ENCODE assay signal across 23 mouse cellular contexts in the genomic region with DNA sequence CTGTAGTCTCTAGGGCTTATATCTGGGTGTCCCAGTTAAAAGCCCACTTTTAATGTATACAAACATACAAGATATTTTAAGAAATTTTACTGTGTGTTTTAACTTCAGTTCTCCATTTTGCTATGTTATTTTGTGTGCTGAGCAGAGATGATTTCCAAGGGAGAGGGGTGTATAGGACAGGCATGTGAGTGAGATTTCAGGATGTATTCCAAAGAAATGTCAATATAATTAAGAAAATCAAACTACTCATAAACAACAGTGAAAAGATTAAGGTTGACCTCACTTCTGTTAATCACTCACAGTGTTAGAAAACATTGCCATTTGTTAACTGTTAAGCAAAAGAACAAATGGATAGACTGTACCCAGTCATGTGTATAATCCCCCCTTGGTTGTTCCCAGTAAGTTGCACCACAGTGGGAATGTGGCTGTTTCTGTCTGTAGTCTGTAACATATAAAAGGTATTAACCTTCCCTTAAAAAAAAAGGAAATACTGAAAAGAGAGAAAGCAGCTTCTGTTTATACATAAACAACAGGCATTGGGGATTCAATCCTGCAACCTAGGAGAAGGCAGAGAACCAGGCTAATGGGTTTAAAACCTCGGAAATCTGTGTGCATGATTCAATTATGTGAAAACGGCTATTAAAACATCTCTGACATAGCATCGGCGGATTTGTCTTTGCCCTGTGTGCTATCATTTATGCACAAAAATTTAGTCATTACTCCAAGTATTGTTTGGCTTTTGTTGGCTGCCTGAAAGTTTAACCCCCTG.
DNase-seq lines count a peak whose midpoint lies in the region; ATAC-seq and TF ChIP-seq lines count a peak whose summit lies in the region.
"Had no signal": no experiment of that assay in that cellular context is flagged by ENCODE, and none has a peak within 500 bp of the region (broad histone marks: within the 10 kb centered on the region; RNA-seq: fewer than 3 reads in every experiment).

No protein-coding gene starts in this region.

- H3K9ac ChIP-seq in forebrain, embryonic 11.5 days (ENCODE audit: low read length), result no peak overlapping the region
- no peak overlapping the region for H3K9ac ChIP-seq in forebrain, postnatal 0 days
- no peak overlapping the region for H3K9ac ChIP-seq in kidney, postnatal 0 days (ENCODE audit: low read depth, low read length)
- H3K9ac ChIP-seq: embryonic facial prominence, embryonic 12.5 days; hindbrain, embryonic 13.5 days; limb, embryonic 15.5 days; liver, embryonic 15.5 days had no signal

- H3K36me3 ChIP-seq in forebrain, embryonic 11.5 days (ENCODE audit: control insufficient read depth, insufficient read depth, low read length), result no peaks in the 10 kb centered on the region
- no peaks in the 10 kb centered on the region for H3K36me3 ChIP-seq in forebrain, postnatal 0 days (ENCODE audit: insufficient read depth)
- no peaks in the 10 kb centered on the region for H3K36me3 ChIP-seq in kidney, postnatal 0 days (ENCODE audit: insufficient read depth, low read length)
- H3K36me3 ChIP-seq: embryonic facial prominence, embryonic 12.5 days; hindbrain, embryonic 13.5 days; limb, embryonic 15.5 days; liver, embryonic 15.5 days had no signal

- peak; percentile 86 for ATAC-seq in forebrain, embryonic 11.5 days (replicated peaks; ENCODE audit: low FRiP score)
- no peak for ATAC-seq in forebrain, postnatal 0 days
- no peak for ATAC-seq in kidney, postnatal 0 days (replicated peaks; ENCODE audit: low FRiP score, low read depth)
- ATAC-seq: activated CD4-positive, CD25-positive, alpha-beta regulatory T cell, adult 4 months; CD4-positive, CD25-positive, alpha-beta regulatory T cell, adult 4 months; intestine, embryonic 16.5 days; midbrain, embryonic 16.5 days had no signal

- WGBS in forebrain, embryonic 11.5 days, result 20% methylated on average over 4 of the region's 4 CpGs
- WGBS in forebrain, postnatal 0 days, result 11% methylated on average over 4 of the region's 4 CpGs
- WGBS in kidney, postnatal 0 days, result 52% methylated on average over 4 of the region's 4 CpGs

- H3K9me3 ChIP-seq in forebrain, embryonic 11.5 days (ENCODE audit: control insufficient read depth, low read length), result no peaks in the 10 kb centered on the region
- no peaks in the 10 kb centered on the region for H3K9me3 ChIP-seq in forebrain, postnatal 0 days (ENCODE audit: low read length)
- no peaks in the 10 kb centered on the region for H3K9me3 ChIP-seq in kidney, postnatal 0 days (replicated peaks; ENCODE audit: low read length)
- H3K9me3 ChIP-seq: embryonic facial prominence, embryonic 12.5 days; hindbrain, embryonic 13.5 days; limb, embryonic 15.5 days; liver, embryonic 15.5 days had no signal

- H3K4me2 ChIP-seq in forebrain, embryonic 11.5 days (ENCODE audit: low read depth, low read length, severe bottlenecking), result no peak overlapping the region
- no peak overlapping the region for H3K4me2 ChIP-seq in forebrain, postnatal 0 days (ENCODE audit: low read depth)
- no peak overlapping the region for H3K4me2 ChIP-seq in kidney, postnatal 0 days (ENCODE audit: low read length)
- H3K4me2 ChIP-seq: embryonic facial prominence, embryonic 12.5 days; hindbrain, embryonic 13.5 days; limb, embryonic 15.5 days; liver, embryonic 15.5 days had no signal

- DNase-seq in forebrain, embryonic 11.5 days (ENCODE audit: low spot score), result no peak
- no peak for DNase-seq in forebrain, postnatal 0 days
- peak; percentile 71 for DNase-seq in kidney, adult 9 months
- DNase-seq in kidney, adult 18-20 months, result no peak
- DNase-seq in brain, embryonic 14.5 days (ENCODE audit: low read depth), result peak; percentile 80
- DNase-seq in kidney, postnatal 0 days (ENCODE audit: low spot score), result peak; percentile 31
- DNase-seq in thymus, postnatal 0 days (ENCODE audit: low spot score), result no peak
- DNase-seq in layer of hippocampus, adult 2 months (ENCODE audit: low spot score in 2 of 2), result no peak
- DNase-seq: adrenal gland, postnatal 25 days; cerebellum, adult 11-12 months; cerebellum, postnatal 25 days; gastrocnemius, postnatal 36 days; right cerebral cortex, postnatal 4 days; thymus, adult 2 months had no signal

- H3K4me1 ChIP-seq in forebrain, embryonic 11.5 days (replicated peaks; ENCODE audit: control insufficient read depth, insufficient read depth, low read length), result peaks cover 1% of the 10 kb centered on the region; the same call in 1 of the 2 replicates
- no peaks in the 10 kb centered on the region for H3K4me1 ChIP-seq in forebrain, postnatal 0 days (ENCODE audit: insufficient read depth)
- H3K4me1 ChIP-seq in kidney, postnatal 0 days (replicated peaks; ENCODE audit: insufficient read depth, low read length), result no peaks in the 10 kb centered on the region
- H3K4me1 ChIP-seq: embryonic facial prominence, embryonic 12.5 days; limb, embryonic 15.5 days; liver, embryonic 15.5 days had no signal

- no peak overlapping the region for H3K27ac ChIP-seq in forebrain, embryonic 11.5 days (ENCODE audit: low read depth, low read length)
- H3K27ac ChIP-seq in forebrain, postnatal 0 days (ENCODE audit: low read depth, low read length), result no peak overlapping the region
- H3K27ac ChIP-seq in kidney, postnatal 0 days, result no peak overlapping the region
- no peak overlapping the region for H3K27ac ChIP-seq in layer of hippocampus, adult 2 months
- H3K27ac ChIP-seq: embryonic facial prominence, embryonic 12.5 days; hindbrain, embryonic 13.5 days; limb, embryonic 15.5 days; liver, embryonic 15.5 days had no signal

- no peak for TF ChIP-seq CTCF in forebrain, postnatal 0 days (IDR thresholded peaks at IDR 0.05; ENCODE audit: low read depth)
- no peak for TF ChIP-seq CTCF in brain, embryonic 14.5 days (IDR thresholded peaks at IDR 0.05; ENCODE audit: borderline replicate concordance, extremely low read depth, insufficient read depth, insufficient read length)
- TF ChIP-seq CTCF in kidney, postnatal 0 days (IDR thresholded peaks at IDR 0.05; ENCODE audit: low read depth), result no peak
- TF ChIP-seq CTCF in layer of hippocampus, adult 2 months (conservative IDR thresholded peaks at IDR 0.05), result no peak

- no peak for TF ChIP-seq POLR2A in brain, embryonic 14.5 days (IDR thresholded peaks at IDR 0.05; ENCODE audit: borderline replicate concordance, extremely low read depth, insufficient read depth, insufficient read length, poor library complexity, severe bottlenecking)

- H3K4me3 ChIP-seq in forebrain, embryonic 11.5 days (ENCODE audit: low read depth, low read length), result no peak overlapping the region
- no peak overlapping the region for H3K4me3 ChIP-seq in forebrain, postnatal 0 days (ENCODE audit: low read depth, low read length)
- no peak overlapping the region for H3K4me3 ChIP-seq in kidney, postnatal 0 days (replicated peaks; ENCODE audit: low read depth, low read length)
- no peak overlapping the region for H3K4me3 ChIP-seq in layer of hippocampus, adult 2 months
- H3K4me3 ChIP-seq: embryonic facial prominence, embryonic 12.5 days; erythroblast, embryonic 14.5 days; hindbrain, embryonic 13.5 days; limb, embryonic 15.5 days; liver, embryonic 15.5 days had no signal

- peaks cover 26% of the 10 kb centered on the region for H3K27me3 ChIP-seq in forebrain, embryonic 11.5 days (ENCODE audit: control insufficient read depth, insufficient read depth, low read length)
- H3K27me3 ChIP-seq in forebrain, postnatal 0 days (ENCODE audit: insufficient read depth, low read length), result peaks cover 11% of the 10 kb centered on the region
- no peaks in the 10 kb centered on the region for H3K27me3 ChIP-seq in kidney, postnatal 0 days (ENCODE audit: insufficient read depth, low read length)
- H3K27me3 ChIP-seq: embryonic facial prominence, embryonic 12.5 days; hindbrain, embryonic 13.5 days; limb, embryonic 15.5 days; liver, embryonic 15.5 days had no signal

Comparison
In these comparisons a context has a peak if more than half of its experiments do, and no peak if none do; other contexts are left out.
1. DNase-seq: peak in kidney, adult 9 months (single experiment), brain, embryonic 14.5 days (single experiment) and kidney, postnatal 0 days (single experiment); none in forebrain, embryonic 11.5 days (single experiment), forebrain, postnatal 0 days (single experiment), kidney, adult 18-20 months (single experiment), thymus, postnatal 0 days (single experiment) and layer of hippocampus, adult 2 months (0 of 2).